Mouse (Mus musculus) erythroblast, embryonic 14.5 days (primary cell): ENCODE data around the gene Trim2.

Experiments
- GATA1 ChIP-seq: IDR thresholded peaks from 2 replicates; pipeline ENCODE4 v1.6.1; 2012; ENCODE audit warnings: low read length, inconsistent platforms, mixed read lengths
- TAL1 ChIP-seq: IDR thresholded peaks from 3 replicates; pipeline ENCODE4 v1.6.1; 2012; ENCODE audit warnings: low read length, inconsistent platforms, mixed read lengths

- TF ChIP-seq GATA1: no peak
- TF ChIP-seq TAL1: no peak
Observed at GRCm38 (mm10) chr3:84305010-84305692, 1.5 kb downstream of the Trim2 start.
